Mouse (Mus musculus): ENCODE measurements at regions not wholly inside any gene's neighbourhood (a gene's known extent, or its start where the extent isn't known, plus 50 kb on each side); places are given as distances from the start of the nearest gene placed in this dataset.
A peak's percentile ranks its signal among the peaks of the same experiment; 100 is the strongest.

DNA sequence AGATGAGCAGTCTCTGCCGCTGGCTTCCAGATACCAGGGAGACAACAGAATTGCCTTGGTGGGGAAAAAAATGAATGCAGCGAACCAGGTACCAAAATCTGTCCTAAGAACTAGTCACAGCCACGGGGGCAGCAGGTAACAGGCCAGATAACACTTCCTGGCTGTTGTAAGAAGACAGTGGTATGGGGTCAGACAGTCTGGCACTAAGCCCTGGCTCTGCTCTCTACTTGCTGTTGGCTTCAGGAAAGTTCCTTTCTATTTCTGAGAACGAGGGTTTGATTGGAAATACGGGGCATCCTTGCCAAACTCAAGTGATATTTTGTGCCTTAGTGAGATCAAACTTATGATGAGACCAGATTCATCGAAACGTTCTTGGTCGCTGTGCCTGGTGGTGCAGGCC, 380.2 kb upstream of the Kazn start:
- no peak overlapping the region for H3K4me3 ChIP-seq (replicated peaks)

DNA sequence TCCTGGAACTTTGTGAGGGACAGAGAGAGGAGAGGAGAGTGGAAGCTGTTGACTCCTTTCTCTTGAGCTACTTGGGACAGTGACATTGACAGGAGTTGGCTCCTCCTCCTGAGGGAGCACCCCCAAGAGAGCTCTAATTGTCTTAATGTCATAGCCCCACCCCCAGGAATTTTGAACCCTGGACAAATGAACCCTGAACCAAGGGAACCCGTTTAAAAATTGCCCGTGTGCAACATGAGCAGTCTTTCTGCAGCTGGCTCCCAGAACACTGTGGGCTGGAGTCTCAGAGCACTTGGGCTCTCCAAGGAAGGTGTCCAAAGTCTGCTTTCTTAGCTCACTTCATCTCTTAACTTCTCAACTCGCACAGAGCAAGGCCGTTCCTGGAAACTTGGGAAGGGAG, 379.6 kb upstream of the Kazn start:
- no peak overlapping the region for H3K4me3 ChIP-seq (replicated peaks)
- H3K9ac ChIP-seq = no peak overlapping the region
- WGBS = 17% methylated on average over 4 of the region's 4 CpGs
- H3K27me3 ChIP-seq = no peaks in the 10 kb centered on the region
- no peaks in the 10 kb centered on the region for H3K9me3 ChIP-seq
- no peak overlapping the region for H3K4me2 ChIP-seq
- peaks cover 14% of the 10 kb centered on the region; the same call in 1 of the 2 replicates for H3K4me1 ChIP-seq
- H3K36me3 ChIP-seq (replicated peaks) = no peaks in the 10 kb centered on the region
- ATAC-seq (ENCODE audit: low FRiP score) = no peak
- no peak overlapping the region for H3K27ac ChIP-seq

More for the DNA sequence above, 380.2 kb upstream of the Kazn start:
- Histone ChIP-seq H3K9ac (no peak overlapping the region), H3K27ac (no peak overlapping the region), H3K27me3 (no peaks in the 10 kb centered on the region), H3K4me2 (no peak overlapping the region), H3K9me3 (no peaks in the 10 kb centered on the region), H3K4me1 (peaks cover 14% of the 10 kb centered on the region; the same call in 1 of the 2 replicates), H3K36me3 (replicated peaks) (no peaks in the 10 kb centered on the region)
- no peak for ATAC-seq (ENCODE audit: low FRiP score)
- WGBS = 69% methylated on average over 8 of the region's 8 CpGs

- WGBS = 70% methylated on average over 5 of the region's 5 CpGs
- no peak overlapping the region for H3K4me3 ChIP-seq (replicated peaks)
- H3K9me3 ChIP-seq = no peaks in the 10 kb centered on the region
- no peaks in the 10 kb centered on the region for H3K27me3 ChIP-seq
- H3K27ac ChIP-seq = no peak overlapping the region
- no peak for ATAC-seq (ENCODE audit: low FRiP score)
- H3K9ac ChIP-seq = no peak overlapping the region
- no peaks in the 10 kb centered on the region for H3K36me3 ChIP-seq (replicated peaks)
- H3K4me1 ChIP-seq = peaks cover 11% of the 10 kb centered on the region; the same call in 1 of the 2 replicates
- no peak overlapping the region for H3K4me2 ChIP-seq
These were observed 378.5 kb upstream of the Kazn start for GRCm38 (mm10) chr4:142617676-142618075.

DNA sequence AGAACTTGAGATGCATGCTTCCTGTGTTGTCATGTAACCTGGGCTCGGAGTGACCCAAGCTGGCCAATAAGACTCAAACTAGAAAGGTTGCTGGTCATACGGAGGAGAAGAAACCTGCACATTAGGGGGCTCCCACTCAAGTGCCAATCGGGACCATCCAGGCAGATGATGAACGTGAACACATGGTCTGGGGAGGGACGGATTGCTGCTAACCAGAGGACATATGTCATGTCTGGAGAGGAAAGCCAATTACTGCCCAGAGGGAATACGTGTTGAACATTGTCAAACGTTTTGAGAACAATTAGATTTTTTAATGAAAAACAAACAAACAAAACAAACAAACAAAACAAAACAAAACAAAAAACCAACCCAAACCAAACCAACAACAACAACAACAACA, 377.7 kb upstream of the Kazn start:
- ATAC-seq (ENCODE audit: low FRiP score) = no peak
- WGBS = 82% methylated on average over 7 of the region's 7 CpGs
- Histone ChIP-seq H3K36me3 (replicated peaks) (no peaks in the 10 kb centered on the region), H3K9me3 (no peaks in the 10 kb centered on the region), H3K27me3 (no peaks in the 10 kb centered on the region), H3K4me3 (replicated peaks) (no peak overlapping the region), H3K27ac (no peak overlapping the region), H3K9ac (no peak overlapping the region), H3K4me2 (no peak overlapping the region), H3K4me1 (peaks cover 10% of the 10 kb centered on the region; the same call in 1 of the 2 replicates)

- Histone ChIP-seq H3K27me3 (no peaks in the 10 kb centered on the region), H3K9me3 (0 out of 2 replicates have a peak, but pooled peaks cover 4% of the 10 kb centered on the region), H3K4me1 (no peaks in the 10 kb centered on the region), H3K4me3 (replicated peaks) (no peak overlapping the region), H3K4me2 (no peak overlapping the region), H3K9ac (no peak overlapping the region), H3K27ac (no peak overlapping the region), H3K36me3 (replicated peaks) (no peaks in the 10 kb centered on the region)
- 80% methylated on average over 3 of the region's 3 CpGs for WGBS
- no peak for ATAC-seq (ENCODE audit: low FRiP score)
These were observed 365.9 kb upstream of the Kazn start for GRCm38 (mm10) chr4:142605098-142605497.

DNA sequence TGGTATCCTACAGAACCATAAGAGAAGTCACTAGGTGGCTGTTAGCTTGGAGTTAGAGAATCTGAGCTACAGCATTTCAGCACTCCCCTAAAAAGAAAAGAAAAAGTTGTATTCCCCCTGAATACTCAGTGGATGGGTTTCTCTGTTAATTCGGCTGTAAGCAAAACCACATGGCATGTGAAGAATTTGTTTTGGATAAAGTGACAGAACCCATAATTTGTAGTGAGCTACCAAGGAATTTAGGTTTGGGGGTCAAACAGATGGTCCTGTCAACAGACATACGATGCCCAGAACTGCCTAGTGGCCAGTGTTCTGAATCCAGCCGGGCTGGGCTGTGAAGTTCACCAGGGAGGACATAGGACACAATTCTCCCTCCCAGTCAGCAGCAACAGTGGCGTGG, 358.0 kb upstream of the Kazn start:
- H3K4me2 ChIP-seq = no peak overlapping the region
- no peaks in the 10 kb centered on the region for H3K4me1 ChIP-seq
- no peaks in the 10 kb centered on the region for H3K27me3 ChIP-seq
- no peak for ATAC-seq (ENCODE audit: low FRiP score)
- H3K27ac ChIP-seq = no peak overlapping the region
- no peak overlapping the region for H3K9ac ChIP-seq
- 72% methylated on average over 4 of the region's 4 CpGs for WGBS
- H3K9me3 ChIP-seq = 0 out of 2 replicates have a peak, but pooled peaks cover 4% of the 10 kb centered on the region
- H3K36me3 ChIP-seq (replicated peaks) = no peaks in the 10 kb centered on the region
- H3K4me3 ChIP-seq (replicated peaks) = no peak overlapping the region

- Histone ChIP-seq H3K36me3 (replicated peaks) (no peaks in the 10 kb centered on the region), H3K27me3 (peaks cover 11% of the 10 kb centered on the region), H3K4me3 (replicated peaks) (no peak overlapping the region), H3K9ac (no peak overlapping the region), H3K4me1 (peaks cover 19% of the 10 kb centered on the region), H3K27ac (no peak overlapping the region), H3K4me2 (no peak overlapping the region), H3K9me3 (no peaks in the 10 kb centered on the region)
- no peak for ATAC-seq (ENCODE audit: low FRiP score)
- 64% methylated on average over 7 of the region's 7 CpGs for WGBS
These were observed 350.0 kb upstream of the Kazn start for GRCm38 (mm10) chr4:142589084-142589741.

- 68% methylated on average over 24 of the region's 24 CpGs for WGBS
- H3K9ac ChIP-seq = no peak overlapping the region
- no peak overlapping the region for H3K27ac ChIP-seq
- peaks cover 19% of the 10 kb centered on the region for H3K4me1 ChIP-seq
- H3K27me3 ChIP-seq = peaks cover 11% of the 10 kb centered on the region
- H3K4me2 ChIP-seq = no peak overlapping the region
- no peaks in the 10 kb centered on the region for H3K9me3 ChIP-seq
- no peak overlapping the region for H3K4me3 ChIP-seq (replicated peaks)
- no peaks in the 10 kb centered on the region for H3K36me3 ChIP-seq (replicated peaks)
- peak; percentile 49; the same call in 1 of the 2 replicates for ATAC-seq (ENCODE audit: low FRiP score)
These were observed 349.4 kb upstream of the Kazn start for GRCm38 (mm10) chr4:142588418-142589083.

DNA sequence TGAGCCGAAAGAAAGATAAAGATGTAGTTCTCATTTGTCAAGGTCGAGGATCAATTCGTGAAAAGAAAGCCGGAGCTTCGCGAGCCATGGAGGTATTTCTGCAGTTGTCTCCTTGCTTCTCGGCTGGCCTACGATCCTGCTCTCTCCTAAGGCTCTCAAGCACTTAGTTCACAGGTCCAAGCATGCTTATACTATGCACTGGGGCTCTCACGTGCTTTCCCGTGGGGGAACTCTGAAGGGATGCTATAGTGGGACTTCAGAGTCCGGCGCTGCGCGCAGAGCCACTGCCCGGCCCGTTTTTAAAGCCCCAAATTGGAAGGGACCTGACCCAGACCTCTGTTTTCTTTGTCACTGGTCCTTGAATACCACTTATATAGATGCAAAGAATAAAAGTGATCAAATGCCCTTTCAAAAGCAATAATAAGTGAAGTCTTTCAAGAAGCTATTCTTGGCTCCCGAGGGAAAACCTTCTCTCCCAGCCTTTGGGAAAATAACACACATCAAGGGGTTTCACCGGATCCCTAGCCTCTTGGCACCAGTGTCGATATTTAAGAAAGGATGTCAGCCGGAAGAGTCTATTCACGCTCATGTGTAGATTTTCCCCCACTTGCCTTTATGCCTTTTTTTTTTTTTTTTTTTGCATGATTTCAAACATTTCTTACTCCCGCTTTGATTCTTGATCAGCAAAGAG, 348.3 kb upstream of the Kazn start:
- Histone ChIP-seq H3K4me1 (peaks cover 19% of the 10 kb centered on the region), H3K27me3 (peaks cover 11% of the 10 kb centered on the region), H3K27ac (peak overlapping the region; percentile 25; the same call in 1 of the 2 replicates), H3K4me3 (replicated peaks) (no peak overlapping the region), H3K36me3 (replicated peaks) (no peaks in the 10 kb centered on the region), H3K9me3 (no peaks in the 10 kb centered on the region), H3K9ac (no peak overlapping the region), H3K4me2 (peak overlapping the region; percentile 31)
- WGBS = 43% methylated on average over 22 of the region's 22 CpGs
- ATAC-seq (ENCODE audit: low FRiP score) = no peak

GRCm38 (mm10) chr4:142578536-142578935, 339.3 kb upstream of the Kazn start:
- H3K27ac ChIP-seq = no peak overlapping the region
- 34% methylated on average over 4 of the region's 4 CpGs for WGBS

DNA sequence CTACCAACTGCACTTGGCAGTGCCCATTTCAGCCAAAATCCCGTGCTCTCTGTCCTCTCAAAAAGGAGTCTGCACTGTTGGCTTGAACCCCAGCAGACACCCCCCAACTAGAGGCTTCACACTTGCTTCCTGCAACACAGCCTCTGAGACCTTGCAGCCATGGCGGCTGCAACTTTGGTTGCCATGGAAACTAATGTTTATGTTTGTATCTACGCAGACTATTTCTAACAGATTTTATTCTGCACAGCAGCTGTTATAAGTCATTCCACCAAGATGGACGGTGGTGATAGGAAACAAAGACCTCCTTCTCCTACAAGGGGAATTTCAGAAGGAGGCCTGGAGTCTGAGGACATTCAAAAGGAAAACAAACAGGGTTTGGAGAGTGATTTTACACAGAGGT, 338.3 kb upstream of the Kazn start:
- no peaks in the 10 kb centered on the region for H3K27me3 ChIP-seq
- H3K9me3 ChIP-seq = no peaks in the 10 kb centered on the region
- H3K27ac ChIP-seq = no peak overlapping the region
- no peak overlapping the region for H3K9ac ChIP-seq
- WGBS = 55% methylated on average over 4 of the region's 4 CpGs
- no peak overlapping the region for H3K4me3 ChIP-seq (replicated peaks)
- H3K36me3 ChIP-seq (replicated peaks) = no peaks in the 10 kb centered on the region
- H3K4me1 ChIP-seq = peaks cover 20% of the 10 kb centered on the region
- no peak for ATAC-seq (ENCODE audit: low FRiP score)
- H3K4me2 ChIP-seq = no peak overlapping the region

More at GRCm38 (mm10) chr4:142578536-142578935, 339.3 kb upstream of the Kazn start:
- no peaks in the 10 kb centered on the region for H3K36me3 ChIP-seq (replicated peaks)
- no peak overlapping the region for H3K9ac ChIP-seq
- H3K27me3 ChIP-seq = no peaks in the 10 kb centered on the region
- ATAC-seq (ENCODE audit: low FRiP score) = no peak
- H3K4me3 ChIP-seq (replicated peaks) = no peak overlapping the region
- H3K9me3 ChIP-seq = no peaks in the 10 kb centered on the region
- H3K4me2 ChIP-seq = no peak overlapping the region
- peaks cover 20% of the 10 kb centered on the region for H3K4me1 ChIP-seq

GRCm38 (mm10) chr4:142574528-142574927, 335.3 kb upstream of the Kazn start:
- Histone ChIP-seq H3K27ac (no peak overlapping the region), H3K4me1 (peaks cover 23% of the 10 kb centered on the region), H3K9me3 (no peaks in the 10 kb centered on the region), H3K27me3 (no peaks in the 10 kb centered on the region), H3K4me3 (replicated peaks) (no peak overlapping the region), H3K9ac (no peak overlapping the region), H3K4me2 (no peak overlapping the region), H3K36me3 (replicated peaks) (no peaks in the 10 kb centered on the region)
- 73% methylated on average over 1 of the region's 1 CpGs for WGBS
- no peak for ATAC-seq (ENCODE audit: low FRiP score)
